Mouse (Mus musculus): ENCODE measurements around the gene Prkaca. TPM values are rescaled to one million over a fixed set of nuclear protein-coding genes. Genes with fewer than 3 reads are reported as not detected.
"Not testable (repeated sequence)": the region's sequence is repeated elsewhere in the genome, so short reads cannot be mapped to it uniquely, and the experiment has no call there.

Prkaca gene
- total and polyA plus RNA-seq, 2 experiments = 23.0 to 47.8 TPM

- no peaks in the 10 kb centered on the region; the same call in 1 of the 2 replicates for H3K36me3 ChIP-seq (ENCODE audit: control insufficient read depth, insufficient read depth, low read length)
- no peak overlapping the region for H3K27ac ChIP-seq (replicated peaks; ENCODE audit: insufficient read depth, low read depth, low read length)
- H3K9ac ChIP-seq (ENCODE audit: low read depth, low read length) = no peak overlapping the region
- no peaks in the 10 kb centered on the region for H3K79me2 ChIP-seq (ENCODE audit: control insufficient read depth, insufficient read depth, low read length)
- TF ChIP-seq CTCF (IDR thresholded peaks at IDR 0.05; ENCODE audit: low read depth, low read length) (no peak), POLR2A (IDR thresholded peaks at IDR 0.05; ENCODE audit: extremely low read depth, insufficient read depth, low read length) (no peak)
- no peak for DNase-seq (ENCODE audit: extremely low read depth, low read depth, low spot score)
- peaks cover 25% of the 10 kb centered on the region for H3K4me1 ChIP-seq (ENCODE audit: control insufficient read depth, insufficient read depth, low read length)
- no peaks in the 10 kb centered on the region for H3K27me3 ChIP-seq (ENCODE audit: control insufficient read depth, insufficient read depth, low read length)
- 91% methylated on average over 2 of the region's 2 CpGs for WGBS
- H3K4me3 ChIP-seq (ENCODE audit: insufficient read depth, low read depth, low read length) = no peak overlapping the region
Measured at GRCm38 (mm10) chr8:83999825-84000224, 27.0 kb downstream of the Prkaca start.

GRCm38 (mm10) chr8:84001281-84002000, 28.6 kb downstream of the Prkaca start, which contains the start of gene 1700067K01Rik:
1700067K01Rik (plus strand) TSS chr8:84001502.
- 82% methylated on average over 61 of the region's 61 CpGs for WGBS
- Histone ChIP-seq H3K36me3 (ENCODE audit: control insufficient read depth, insufficient read depth, low read length) (no peaks in the 10 kb centered on the region), H3K4me3 (ENCODE audit: insufficient read depth, low read depth, low read length) (no peak within 1 kb of the TSS), H3K27ac (replicated peaks; ENCODE audit: insufficient read depth, low read depth, low read length) (no peak within 1 kb of the TSS), H3K9ac (ENCODE audit: low read depth, low read length) (no peak within 1 kb of the TSS), H3K79me2 (ENCODE audit: control insufficient read depth, insufficient read depth, low read length) (no peaks in the 10 kb centered on the region), H3K27me3 (ENCODE audit: control insufficient read depth, insufficient read depth, low read length) (no peaks in the 10 kb centered on the region), H3K4me1 (ENCODE audit: control insufficient read depth, insufficient read depth, low read length) (peaks cover 27% of the 10 kb centered on the region)
- DNase-seq (ENCODE audit: extremely low read depth, low read depth, low spot score) = no peak
- TF ChIP-seq CTCF (IDR thresholded peaks at IDR 0.05; ENCODE audit: low read depth, low read length) = no peak
- no peak for TF ChIP-seq POLR2A (IDR thresholded peaks at IDR 0.05; ENCODE audit: extremely low read depth, insufficient read depth, low read length)

GRCm38 (mm10) chr8:84002957-84003611, 30.3 kb downstream of the Prkaca start:
- Histone ChIP-seq H3K36me3 (ENCODE audit: control insufficient read depth, insufficient read depth, low read length) (no peaks in the 10 kb centered on the region), H3K27me3 (ENCODE audit: control insufficient read depth, insufficient read depth, low read length) (no peaks in the 10 kb centered on the region), H3K79me2 (ENCODE audit: control insufficient read depth, insufficient read depth, low read length) (no peaks in the 10 kb centered on the region), H3K9ac (ENCODE audit: low read depth, low read length) (no peak overlapping the region; the same call in 1 of the 2 replicates), H3K4me1 (ENCODE audit: control insufficient read depth, insufficient read depth, low read length) (peaks cover 27% of the 10 kb centered on the region), H3K27ac (replicated peaks; ENCODE audit: insufficient read depth, low read depth, low read length) (no peak overlapping the region), H3K4me3 (ENCODE audit: insufficient read depth, low read depth, low read length) (no peak overlapping the region)
- 35% methylated on average over 12 of the region's 12 CpGs for WGBS
- peak; percentile 56 for DNase-seq (ENCODE audit: extremely low read depth, low read depth, low spot score)
- TF ChIP-seq POLR2A (IDR thresholded peaks at IDR 0.05; ENCODE audit: extremely low read depth, insufficient read depth, low read length) (no peak), CTCF (IDR thresholded peaks at IDR 0.05; ENCODE audit: low read depth, low read length) (no peak)

GRCm38 (mm10) chr8:84003612-84004246, 30.9 kb downstream of the Prkaca start:
- Histone ChIP-seq H3K4me3 (ENCODE audit: insufficient read depth, low read depth, low read length) (peak overlapping the region; percentile 78; the same call in 1 of the 2 replicates), H3K27me3 (ENCODE audit: control insufficient read depth, insufficient read depth, low read length) (no peaks in the 10 kb centered on the region), H3K79me2 (ENCODE audit: control insufficient read depth, insufficient read depth, low read length) (no peaks in the 10 kb centered on the region), H3K27ac (replicated peaks; ENCODE audit: insufficient read depth, low read depth, low read length) (0 out of 2 replicates have a peak overlapping the region, but pooled peaks have one; percentile 93), H3K4me1 (ENCODE audit: control insufficient read depth, insufficient read depth, low read length) (peaks cover 25% of the 10 kb centered on the region), H3K9ac (ENCODE audit: low read depth, low read length) (no peak overlapping the region), H3K36me3 (ENCODE audit: control insufficient read depth, insufficient read depth, low read length) (no peaks in the 10 kb centered on the region)
- TF ChIP-seq POLR2A (IDR thresholded peaks at IDR 0.05; ENCODE audit: extremely low read depth, insufficient read depth, low read length) (no peak), CTCF (IDR thresholded peaks at IDR 0.05; ENCODE audit: low read depth, low read length) (no peak)
- peak; percentile 25 for DNase-seq (ENCODE audit: extremely low read depth, low read depth, low spot score)
- 52% methylated on average over 6 of the region's 6 CpGs for WGBS

GRCm38 (mm10) chr8:84004533-84005201, 31.9 kb downstream of the Prkaca start:
- under 1% methylated on average over 30 of the region's 30 CpGs for WGBS
- Histone ChIP-seq H3K79me2 (ENCODE audit: control insufficient read depth, insufficient read depth, low read length) (no peaks in the 10 kb centered on the region), H3K27ac (replicated peaks; ENCODE audit: insufficient read depth, low read depth, low read length) (peak overlapping the region; percentile 93)

GRCm38 (mm10) chr8:84005502-84005901, 32.7 kb downstream of the Prkaca start:
- H3K27ac ChIP-seq (replicated peaks; ENCODE audit: insufficient read depth, low read depth, low read length); H3K36me3 ChIP-seq (ENCODE audit: control insufficient read depth, insufficient read depth, low read length); H3K79me2 ChIP-seq (ENCODE audit: control insufficient read depth, insufficient read depth, low read length); DNase-seq (ENCODE audit: extremely low read depth, low read depth, low spot score); H3K27me3 ChIP-seq (ENCODE audit: control insufficient read depth, insufficient read depth, low read length); H3K9ac ChIP-seq (ENCODE audit: low read depth, low read length); H3K4me3 ChIP-seq (ENCODE audit: insufficient read depth, low read depth, low read length): not testable (repeated sequence)
- 98% methylated on average over 7 of the region's 7 CpGs for WGBS
- H3K4me1 ChIP-seq (ENCODE audit: control insufficient read depth, insufficient read depth, low read length) = peaks cover 16% of the 10 kb centered on the region

More at GRCm38 (mm10) chr8:84004533-84005201, 31.9 kb downstream of the Prkaca start:
- peak overlapping the region; percentile 88 for H3K9ac ChIP-seq (ENCODE audit: low read depth, low read length)
- peak overlapping the region; percentile 78 for H3K4me3 ChIP-seq (ENCODE audit: insufficient read depth, low read depth, low read length)
- peak; percentile 91 for DNase-seq (ENCODE audit: extremely low read depth, low read depth, low spot score)
- H3K4me1 ChIP-seq (ENCODE audit: control insufficient read depth, insufficient read depth, low read length) = peaks cover 16% of the 10 kb centered on the region
- no peaks in the 10 kb centered on the region for H3K27me3 ChIP-seq (ENCODE audit: control insufficient read depth, insufficient read depth, low read length)
- TF ChIP-seq CTCF (IDR thresholded peaks at IDR 0.05; ENCODE audit: low read depth, low read length) (no peak), POLR2A (IDR thresholded peaks at IDR 0.05; ENCODE audit: extremely low read depth, insufficient read depth, low read length) (peak; percentile 79)
- H3K36me3 ChIP-seq (ENCODE audit: control insufficient read depth, insufficient read depth, low read length) = no peaks in the 10 kb centered on the region
